Mouse (Mus musculus) thymus, adult 18-20 months (tissue): ENCODE measurements around the gene Gja5.

Source experiments
- DNase-seq, 2 experiments: peaks; one replicate each; pipeline ENCODE4 v3.0.0; 2022; ENCODE audit warnings: mixed read lengths in 2 of 2

Gene Gja5

DNA sequence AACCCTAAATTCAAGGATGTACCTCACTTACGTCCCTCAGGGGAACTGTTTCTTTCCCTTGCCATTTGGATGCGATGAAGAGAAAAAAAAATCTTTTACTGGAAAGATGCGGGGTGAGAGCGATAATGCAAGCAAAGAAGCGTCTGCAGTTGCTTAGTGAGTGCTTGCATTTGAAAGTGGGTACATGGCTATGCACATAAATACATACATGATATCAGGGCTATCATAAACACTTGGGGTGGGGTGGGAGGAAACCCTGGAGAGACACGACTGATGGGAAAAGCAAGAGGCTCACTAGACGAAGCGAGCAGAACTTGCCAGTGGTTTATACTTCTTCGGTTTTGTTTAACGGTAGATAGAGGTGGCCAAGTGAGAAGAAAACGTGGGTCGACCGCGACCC lies at the start of gene Gja5:
Gja5 (plus strand) TSS at position 301 of the 400 bp plus-strand sequence.
- no peak for DNase-seq

- DNase-seq: no peak
These were observed 48.7 kb upstream of the Gja5 start for GRCm38 (mm10) chr3:96855833-96856232.

- no peak for DNase-seq
These were observed 44.0 kb upstream of the Gja5 start for GRCm38 (mm10) chr3:96860498-96860897.

GRCm38 (mm10) chr3:96867863-96868262 lies 36.6 kb upstream of the Gja5 start:
- no peak for DNase-seq

- DNase-seq: no peak
These were observed 35.9 kb upstream of the Gja5 start for GRCm38 (mm10) chr3:96868566-96868965.

GRCm38 (mm10) chr3:96869091-96869490 lies 35.4 kb upstream of the Gja5 start:
- no peak for DNase-seq

- DNase-seq: no peak
These were observed 34.2 kb upstream of the Gja5 start for GRCm38 (mm10) chr3:96870270-96870669.

DNA sequence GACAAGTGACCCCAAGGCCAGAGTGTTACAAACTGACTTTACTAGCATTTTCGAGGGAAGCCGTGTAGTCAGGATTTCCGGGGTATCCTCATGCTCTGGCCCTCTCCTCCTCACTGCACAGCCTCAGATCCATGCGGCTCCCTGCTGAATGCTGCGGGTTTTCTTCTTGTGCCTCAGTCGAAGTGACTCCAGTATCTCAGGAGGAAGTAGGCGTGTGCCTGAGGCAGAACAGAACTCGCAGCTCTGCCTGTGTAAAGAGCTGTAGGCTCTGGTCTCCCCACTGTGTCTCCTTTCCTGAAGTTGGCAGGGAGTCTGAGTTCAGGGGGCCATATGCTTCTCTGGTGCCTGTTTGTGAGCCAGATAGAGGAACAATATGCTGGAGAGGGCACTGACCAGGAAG lies 33.4 kb upstream of the Gja5 start:
- DNase-seq: no peak

GRCm38 (mm10) chr3:96872501-96872900 lies 32.0 kb upstream of the Gja5 start:
- no peak for DNase-seq

- no peak for DNase-seq
These were observed 29.5 kb upstream of the Gja5 start for GRCm38 (mm10) chr3:96874808-96875571.

- no peak for DNase-seq
These were observed 25.0 kb upstream of the Gja5 start for GRCm38 (mm10) chr3:96879536-96879935.

- DNase-seq: no peak
These were observed 24.1 kb upstream of the Gja5 start for GRCm38 (mm10) chr3:96880385-96880784.

DNA sequence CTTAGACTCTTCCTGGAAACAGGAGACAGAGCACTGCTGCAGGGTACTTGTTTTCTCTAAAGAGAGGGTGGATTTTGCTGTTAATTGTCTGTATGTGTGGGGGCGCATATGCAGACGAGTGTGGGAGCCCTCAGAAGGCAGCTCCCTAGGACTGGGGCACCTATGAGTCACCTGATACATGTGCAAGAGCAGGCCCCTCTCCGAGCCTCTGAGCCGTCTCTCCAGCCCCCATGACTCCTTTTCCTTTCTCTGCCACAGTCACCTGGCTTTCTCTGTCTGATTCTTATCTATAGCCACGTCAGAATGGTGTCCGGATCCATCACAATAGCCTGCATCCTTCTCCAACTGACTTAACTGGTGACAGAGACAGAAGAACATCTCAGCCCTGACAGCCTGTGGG lies 22.9 kb upstream of the Gja5 start:
- DNase-seq: no peak

DNA sequence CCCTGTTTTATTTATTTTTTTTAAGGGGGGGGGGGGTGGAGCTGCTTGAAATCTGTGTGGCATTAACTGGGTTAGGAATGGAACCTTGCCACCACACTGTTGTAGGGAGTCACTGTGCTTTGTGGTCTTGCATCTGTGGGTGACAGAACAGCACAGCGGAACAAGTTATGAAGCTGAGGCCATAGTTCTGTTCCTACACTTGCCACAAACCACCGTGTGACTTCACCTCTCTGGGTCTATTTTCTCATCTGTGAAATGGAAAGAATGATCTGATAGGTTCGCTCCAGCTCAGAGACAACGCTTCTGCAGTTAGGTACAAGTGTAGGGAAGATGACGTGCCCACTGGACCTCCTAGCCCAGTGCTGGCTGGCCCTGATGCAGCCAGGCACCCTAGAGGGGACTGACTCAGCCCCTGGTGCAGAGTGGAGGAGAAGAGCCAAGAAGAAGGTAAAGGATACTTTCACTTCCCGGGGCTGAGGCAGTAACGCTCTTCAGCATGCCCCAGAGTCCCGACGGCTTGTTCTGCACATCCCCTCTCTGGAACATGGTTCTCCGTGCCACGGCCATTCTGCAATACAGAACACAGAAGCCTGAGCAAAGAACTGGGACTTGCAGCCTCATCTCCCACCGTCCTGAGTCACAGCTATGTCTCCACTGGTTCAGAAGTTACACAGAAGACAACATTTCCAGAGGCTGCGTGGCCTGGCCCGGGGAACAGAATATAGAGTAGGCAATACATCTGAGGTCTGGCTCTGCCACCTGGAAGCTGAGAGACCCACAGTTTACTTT lies 22.2 kb upstream of the Gja5 start:
- DNase-seq: no peak

- DNase-seq: no peak
These were observed 20.8 kb upstream of the Gja5 start for GRCm38 (mm10) chr3:96883690-96884089.

DNA sequence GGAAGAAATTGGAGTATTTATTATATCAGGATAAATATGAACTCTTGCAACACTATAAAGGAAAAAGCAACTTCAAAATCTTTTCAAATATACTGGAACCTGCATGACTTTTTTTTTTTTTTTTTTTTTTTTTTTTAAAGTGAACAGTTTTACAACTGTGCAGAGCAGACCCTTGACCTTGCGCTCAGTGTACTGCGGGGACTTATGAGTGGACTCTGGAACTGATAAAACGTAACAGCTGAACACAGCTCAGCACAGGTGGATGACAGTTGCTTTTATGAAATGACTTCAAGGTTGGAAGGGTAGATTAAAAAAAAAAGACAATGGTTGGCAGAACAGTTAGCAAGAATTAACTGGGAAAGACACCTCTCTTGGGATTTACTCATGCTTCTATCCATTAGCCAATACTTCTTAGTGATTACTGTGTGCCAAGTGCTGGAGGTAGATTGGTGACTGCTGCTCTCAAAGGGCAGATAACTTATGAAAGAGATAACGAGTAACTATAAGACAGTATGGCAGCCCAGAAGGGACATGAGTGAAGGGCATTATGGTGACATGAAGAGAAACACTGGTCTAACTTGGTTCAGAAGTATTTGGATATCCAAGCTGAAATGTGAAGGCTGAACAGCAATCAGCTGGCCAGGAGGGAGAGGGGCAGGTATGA lies 2.0 kb upstream of the Gja5 start:
- no peak for DNase-seq

- DNase-seq: peak; percentile 86 to 89
These were observed 503 bp downstream of the Gja5 start, which contains the start of gene Gpr89 for GRCm38 (mm10) chr3:96904851-96905541. Gpr89 (minus strand) TSS chr3:96905346.

GRCm38 (mm10) chr3:96905592-96905991 lies 1.1 kb downstream of the Gja5 start:
- DNase-seq: no peak

- no peak for DNase-seq
These were observed 16.5 kb downstream of the Gja5 start for GRCm38 (mm10) chr3:96920991-96921390.

DNA sequence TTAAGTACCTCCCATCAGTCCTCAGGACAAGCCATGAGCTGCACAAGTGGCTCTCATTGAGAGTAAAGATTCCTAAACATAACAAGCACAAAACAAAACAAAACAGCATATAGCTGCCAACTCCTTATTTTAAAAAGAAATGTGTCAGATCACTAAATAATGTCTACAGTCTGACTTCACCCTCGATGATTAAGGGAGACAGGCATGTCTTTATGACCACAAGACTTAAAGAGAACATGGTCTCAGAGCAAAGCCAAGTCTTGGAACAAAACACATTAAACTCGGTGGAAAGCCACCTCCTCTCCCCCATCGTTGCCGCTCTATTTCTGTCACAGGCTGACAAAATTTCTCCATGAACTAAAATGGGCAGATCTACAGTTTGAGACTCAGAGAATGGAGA lies 20.1 kb downstream of the Gja5 start:
- no peak for DNase-seq

DNA sequence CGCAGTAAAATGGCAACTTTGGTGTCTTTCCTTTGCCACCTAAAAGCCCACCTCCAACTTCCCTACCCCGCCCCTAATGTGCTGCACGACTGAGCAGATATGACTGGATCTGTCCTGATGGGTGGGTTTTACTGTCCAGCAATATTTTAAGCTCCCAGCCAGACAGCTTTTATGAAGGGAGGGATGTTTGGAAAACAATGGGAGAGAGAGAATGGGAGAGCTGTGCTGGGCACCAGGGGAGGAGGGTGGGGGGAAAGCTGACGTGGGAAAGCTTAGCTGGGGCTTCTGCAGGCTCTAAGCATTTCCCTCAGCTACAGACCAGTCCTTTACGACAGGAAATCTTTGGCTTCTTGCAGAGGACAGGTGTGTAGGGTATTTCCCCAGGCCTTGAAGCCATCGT lies 21.4 kb downstream of the Gja5 start, which contains the start of gene Gja8:
Gja8 (minus strand) TSS at position 101 of the 400 bp plus-strand sequence.
- DNase-seq: no peak

- no peak for DNase-seq
These were observed 26.8 kb downstream of the Gja5 start for GRCm38 (mm10) chr3:96931261-96931681.

DNA sequence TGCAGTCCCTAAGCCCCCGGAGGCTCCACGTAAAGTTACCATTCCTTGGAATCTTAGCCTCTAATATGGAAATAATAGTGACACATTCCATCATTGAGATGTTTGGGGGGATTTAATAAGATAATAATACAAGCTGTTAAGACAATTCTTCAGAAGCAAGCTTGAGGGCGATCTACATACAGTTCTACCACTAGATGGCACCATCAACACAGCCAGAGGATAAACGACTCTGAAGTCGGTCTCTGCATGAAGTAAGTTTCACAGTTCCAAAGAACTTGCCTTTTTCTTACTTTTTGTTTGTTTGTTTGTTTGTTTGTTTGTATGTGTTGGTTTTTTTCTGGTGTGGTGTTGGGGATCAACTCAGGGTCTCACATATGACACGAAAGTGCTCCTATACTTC lies 31.7 kb downstream of the Gja5 start:
- DNase-seq: no peak
